Mouse (Mus musculus) myocyte (in vitro differentiated cells): ENCODE data around the gene Mfsd5.

Experiments used
- POLR2A ChIP-seq: IDR thresholded peaks from one replicate; pipeline ENCODE4 v1.6.1; 2011; ENCODE audit warnings: low read depth, mild to moderate bottlenecking, control low read depth, moderate library complexity; ENCODE audit not compliant: insufficient read length
- TCF12 ChIP-seq: IDR thresholded peaks from one replicate; pipeline ENCODE4 v1.6.1; 2011; ENCODE audit warnings: mild to moderate bottlenecking, control low read depth; ENCODE audit not compliant: poor library complexity, insufficient read depth, severe bottlenecking
- USF1 ChIP-seq: IDR thresholded peaks from one replicate; pipeline ENCODE4 v1.6.1; 2011; ENCODE audit warnings: low read depth, mild to moderate bottlenecking, control low read depth, moderate library complexity

GRCm38 (mm10) chr15:102265548-102265947 lies 13.7 kb upstream of the Mfsd5 start:
- TF ChIP-seq POLR2A (no peak), TCF12 (no peak), USF1 (no peak)
